Mouse (Mus musculus) heart, embryonic 11.5 days (tissue): ENCODE data around the gene Mapk8. TPM values are rescaled to one million over a fixed set of nuclear protein-coding genes. Genes with fewer than 3 reads are reported as not detected.

Experiments
- ATAC-seq: fragments of 200-750 bp; cut with Nextera tagmentation; replicated peaks from 2 replicates; pipeline ENCODE4 v1.8.0; 2017; ENCODE audit warnings: moderate library complexity; ENCODE audit not compliant: insufficient number of reproducible peaks, low FRiP score, low TSS enrichment
- H3K27ac ChIP-seq: fragments of 300-500 bp; sonication (generic); 2 replicates; pipeline ENCODE4 v1.5.1; 2014; ENCODE audit warnings: mild to moderate bottlenecking, low read depth, low read length
- H3K27me3 ChIP-seq: fragments of 300-500 bp; sonication (generic); 2 replicates; pipeline ENCODE4 v1.6.1; 2014; ENCODE audit warnings: mild to moderate bottlenecking, low read length, mixed read lengths; ENCODE audit not compliant: control insufficient read depth, insufficient read depth
- H3K36me3 ChIP-seq: fragments of 300-500 bp; sonication (generic); 2 replicates; pipeline ENCODE4 v1.6.1; 2014; ENCODE audit warnings: mild to moderate bottlenecking, low read length, moderate library complexity, mixed read lengths; ENCODE audit not compliant: control insufficient read depth, insufficient read depth
- H3K4me1 ChIP-seq: fragments of 300-500 bp; sonication (generic); 2 replicates; pipeline ENCODE4 v1.6.1; 2014; ENCODE audit warnings: low read length; ENCODE audit not compliant: control insufficient read depth, insufficient read depth
- H3K4me2 ChIP-seq: fragments of 300-500 bp; sonication (generic); 2 replicates; pipeline ENCODE4 v1.6.1; 2014; ENCODE audit warnings: mild to moderate bottlenecking, moderate library complexity
- H3K4me3 ChIP-seq: fragments of 300-500 bp; sonication (generic); 2 replicates; pipeline ENCODE4 v1.5.1; 2014; ENCODE audit warnings: low read depth, low read length
- H3K9ac ChIP-seq: fragments of 300-500 bp; sonication (generic); 2 replicates; pipeline ENCODE4 v1.6.1; 2014; ENCODE audit warnings: mild to moderate bottlenecking, low read depth, low read length, moderate library complexity
- H3K9me3 ChIP-seq: fragments of 300-500 bp; sonication (generic); replicated peaks from 2 replicates; pipeline ENCODE4 v1.6.1; 2016; ENCODE audit warnings: low read length; ENCODE audit not compliant: control insufficient read depth
- WGBS: fragments of 180-500 bp; shearing (Covaris S2); extraction: QIAGEN DNeasy Blood & Tissue Kit; methylation state at CpG from one replicate; pipeline ENCODE4 v1.1.7; 2014; ENCODE audit not compliant: insufficient replicate concordance; 5-methylcytosine and 5-hydroxymethylcytosine counted together
- polyA plus RNA-seq: library from polyadenylated mRNA; unstranded; fragments of >200 nt; fragmentation: Nextera tagmentation; extraction: Ambion mirVana; gene quantifications from 2 replicates; pipeline ENCODE4 v1.2.1, GENCODE M21; 2014

The Mapk8 gene
- polyA plus RNA-seq, 1 experiment from 2014 or later, result 15.3 TPM

- peak overlapping the region; percentile 52 for H3K4me2 ChIP-seq
- H3K27me3 ChIP-seq, result 0 out of 2 replicates have a peak, but pooled peaks cover 6% of the 10 kb centered on the region
- no peaks in the 10 kb centered on the region for H3K36me3 ChIP-seq
- H3K4me1 ChIP-seq, result peaks cover 15% of the 10 kb centered on the region
- H3K9ac ChIP-seq, result no peak overlapping the region
- H3K9me3 ChIP-seq, result no peaks in the 10 kb centered on the region
- no peak overlapping the region for H3K27ac ChIP-seq
- H3K4me3 ChIP-seq, result no peak overlapping the region
- WGBS, result 68% methylated on average over 5 of the region's 5 CpGs
- no peak for ATAC-seq
Observed at GRCm38 (mm10) chr14:33363611-33364010, 83.3 kb downstream of the Mapk8 start.

GRCm38 (mm10) chr14:33362807-33363206 is 84.2 kb downstream of the Mapk8 start:
- ATAC-seq, result no peak
- Histone ChIP-seq H3K4me2 (peak overlapping the region; percentile 52), H3K9me3 (no peaks in the 10 kb centered on the region), H3K36me3 (no peaks in the 10 kb centered on the region), H3K9ac (no peak overlapping the region), H3K4me3 (no peak overlapping the region), H3K27ac (no peak overlapping the region), H3K4me1 (peaks cover 15% of the 10 kb centered on the region), H3K27me3 (0 out of 2 replicates have a peak, but pooled peaks cover 6% of the 10 kb centered on the region)
- 14% methylated on average over 10 of the region's 10 CpGs for WGBS

- Histone ChIP-seq H3K36me3 (no peaks in the 10 kb centered on the region), H3K27ac (no peak overlapping the region), H3K4me1 (peaks cover 15% of the 10 kb centered on the region), H3K4me2 (peak overlapping the region; percentile 52), H3K4me3 (no peak overlapping the region), H3K27me3 (0 out of 2 replicates have a peak, but pooled peaks cover 6% of the 10 kb centered on the region), H3K9me3 (no peaks in the 10 kb centered on the region), H3K9ac (no peak overlapping the region)
- WGBS, result 50% methylated on average over 14 of the region's 14 CpGs
- no peak for ATAC-seq
Observed at GRCm38 (mm10) chr14:33362122-33362521, 84.8 kb downstream of the Mapk8 start.

- WGBS, result 37% methylated on average over 4 of the region's 4 CpGs
- Histone ChIP-seq H3K4me3 (no peak overlapping the region), H3K27ac (no peak overlapping the region), H3K9me3 (no peaks in the 10 kb centered on the region), H3K27me3 (0 out of 2 replicates have a peak, but pooled peaks cover 6% of the 10 kb centered on the region), H3K4me1 (peaks cover 15% of the 10 kb centered on the region), H3K4me2 (no peak overlapping the region), H3K36me3 (no peaks in the 10 kb centered on the region), H3K9ac (no peak overlapping the region)
- ATAC-seq, result no peak
Observed at GRCm38 (mm10) chr14:33361546-33361945, 85.4 kb downstream of the Mapk8 start.

GRCm38 (mm10) chr14:33358891-33359290 is 88.1 kb downstream of the Mapk8 start:
- ATAC-seq, result no peak
- Histone ChIP-seq H3K4me1 (peaks cover 17% of the 10 kb centered on the region), H3K9me3 (no peaks in the 10 kb centered on the region), H3K9ac (no peak overlapping the region), H3K4me2 (no peak overlapping the region), H3K27ac (no peak overlapping the region), H3K27me3 (0 out of 2 replicates have a peak, but pooled peaks cover 6% of the 10 kb centered on the region), H3K4me3 (no peak overlapping the region), H3K36me3 (no peaks in the 10 kb centered on the region)
- 83% methylated on average over 8 of the region's 8 CpGs for WGBS

- no peak for ATAC-seq
Observed at GRCm38 (mm10) chr14:33357600-33358368, 89.2 kb downstream of the Mapk8 start.

GRCm38 (mm10) chr14:33355276-33355675 is 91.7 kb downstream of the Mapk8 start:
- H3K9me3 ChIP-seq, result no peaks in the 10 kb centered on the region
- no peak overlapping the region for H3K4me3 ChIP-seq
- no peak overlapping the region for H3K9ac ChIP-seq
- no peak overlapping the region for H3K4me2 ChIP-seq
- H3K36me3 ChIP-seq, result no peaks in the 10 kb centered on the region
- H3K27ac ChIP-seq, result no peak overlapping the region
- peaks cover 7% of the 10 kb centered on the region; the same call in 1 of the 2 replicates for H3K4me1 ChIP-seq
- 77% methylated on average over 5 of the region's 5 CpGs for WGBS
- ATAC-seq, result no peak
- H3K27me3 ChIP-seq, result peaks cover 34% of the 10 kb centered on the region

More at GRCm38 (mm10) chr14:33357600-33358368, 89.2 kb downstream of the Mapk8 start:
- WGBS, result 71% methylated on average over 12 of the region's 12 CpGs
- Histone ChIP-seq H3K9ac (no peak overlapping the region), H3K4me1 (peaks cover 10% of the 10 kb centered on the region), H3K27me3 (peaks cover 11% of the 10 kb centered on the region), H3K4me2 (no peak overlapping the region), H3K36me3 (no peaks in the 10 kb centered on the region), H3K4me3 (no peak overlapping the region), H3K27ac (no peak overlapping the region), H3K9me3 (no peaks in the 10 kb centered on the region)

- H3K27ac ChIP-seq, result no peak overlapping the region
Observed at GRCm38 (mm10) chr14:33352890-33353289, 94.1 kb downstream of the Mapk8 start.

More at GRCm38 (mm10) chr14:33352890-33353289, 94.1 kb downstream of the Mapk8 start:
- Histone ChIP-seq H3K4me1 (peaks cover 7% of the 10 kb centered on the region; the same call in 1 of the 2 replicates), H3K9ac (no peak overlapping the region), H3K9me3 (no peaks in the 10 kb centered on the region), H3K4me2 (no peak overlapping the region), H3K27me3 (peaks cover 43% of the 10 kb centered on the region), H3K4me3 (no peak overlapping the region), H3K36me3 (no peaks in the 10 kb centered on the region)
- 43% methylated on average over 6 of the region's 6 CpGs for WGBS
- ATAC-seq, result no peak
